Mouse (Mus musculus) left cerebral cortex, adult 2 months (tissue): ENCODE measurements around the gene Ano6. TPM values are rescaled to one million over a fixed set of nuclear protein-coding genes. Genes with fewer than 3 reads are reported as not detected.

ENCODE experiments used
- DNase-seq, 2 experiments: peaks; one replicate each; pipeline ENCODE4 v3.0.0; 2021 to 2022; ENCODE audit warnings: low spot score in 2 of 2, mixed read lengths in 1 of 2; ENCODE audit errors: extremely low spot score in 1 of 2
- H3K27ac ChIP-seq: fragments of 200-600 bp; 2 replicates; pipeline ENCODE4 v1.8.1; 2022
- H3K4me3 ChIP-seq: fragments of 200-600 bp; 2 replicates; pipeline ENCODE4 v1.8.1; 2022
- CTCF ChIP-seq: fragments of 200-600 bp; IDR thresholded peaks from 2 replicates; pipeline ENCODE4 v1.8.1; 2022; ENCODE audit warnings: antibody characterized with exemption, mild to moderate bottlenecking, moderate library complexity
- intact Hi-C: fragments of 180-260 bp; cut with DNase I; formaldehyde crosslinking; loops from one replicate; pipeline ENCODE4 v1.15.1; 2025
- total RNA-seq, 2 experiments: library from RNA; stranded (reverse); gene quantifications; 2 replicates each; pipeline ENCODE4 v1.2.3; 2021

Gene Ano6
- total RNA-seq, 2 experiments from 2014 or later: 22.6 to 24.7 TPM

- no peak overlapping the region for H3K27ac ChIP-seq
- no peak for TF ChIP-seq CTCF
- intact Hi-C loops: no loop called here
- H3K4me3 ChIP-seq: no peak overlapping the region
- DNase-seq: no peak
Observed at GRCm38 (mm10) chr15:95890368-95890767, 99.7 kb downstream of the Ano6 start.

GRCm38 (mm10) chr15:95892171-95892570 lies 101.5 kb downstream of the Ano6 start:
- no peak for TF ChIP-seq CTCF
- DNase-seq: no peak
- intact Hi-C loops: no loop called here
- Histone ChIP-seq H3K27ac (no peak overlapping the region), H3K4me3 (no peak overlapping the region)

- no peak for DNase-seq
Observed at GRCm38 (mm10) chr15:95892929-95893328, 102.3 kb downstream of the Ano6 start.

GRCm38 (mm10) chr15:95895699-95896098 lies 105.1 kb downstream of the Ano6 start:
- Histone ChIP-seq H3K27ac (no peak overlapping the region), H3K4me3 (no peak overlapping the region)
- TF ChIP-seq CTCF: no peak
- intact Hi-C loops: no loop called here
- no peak for DNase-seq

More at GRCm38 (mm10) chr15:95892929-95893328, 102.3 kb downstream of the Ano6 start:
- no peak overlapping the region for H3K4me3 ChIP-seq
- intact Hi-C loops: no loop called here
- H3K27ac ChIP-seq: no peak overlapping the region
- no peak for TF ChIP-seq CTCF

- intact Hi-C loops: no loop called here
- TF ChIP-seq CTCF: no peak
- no peak overlapping the region for H3K27ac ChIP-seq
- no peak for DNase-seq
- no peak overlapping the region for H3K4me3 ChIP-seq
Observed at GRCm38 (mm10) chr15:95897653-95898052, 107.0 kb downstream of the Ano6 start.

GRCm38 (mm10) chr15:95898438-95898837 lies 107.8 kb downstream of the Ano6 start:
- intact Hi-C loops: no loop called here
- H3K4me3 ChIP-seq: no peak overlapping the region
- no peak for DNase-seq
- no peak overlapping the region for H3K27ac ChIP-seq
- no peak for TF ChIP-seq CTCF

GRCm38 (mm10) chr15:95902396-95902795 lies 111.8 kb downstream of the Ano6 start:
- intact Hi-C loops: no loop called here
- H3K4me3 ChIP-seq: no peak overlapping the region
- H3K27ac ChIP-seq: no peak overlapping the region
- no peak for TF ChIP-seq CTCF
- DNase-seq: no peak

- H3K4me3 ChIP-seq: no peak overlapping the region
- intact Hi-C loops: no loop called here
- no peak for DNase-seq
- H3K27ac ChIP-seq: no peak overlapping the region
- no peak for TF ChIP-seq CTCF
Observed at GRCm38 (mm10) chr15:95904247-95904646, 113.6 kb downstream of the Ano6 start.

- H3K4me3 ChIP-seq: no peak overlapping the region
- intact Hi-C loops: no loop called here
- TF ChIP-seq CTCF: no peak
- no peak for DNase-seq
- H3K27ac ChIP-seq: no peak overlapping the region
Observed at GRCm38 (mm10) chr15:95906017-95906749, 115.5 kb downstream of the Ano6 start.

DNA sequence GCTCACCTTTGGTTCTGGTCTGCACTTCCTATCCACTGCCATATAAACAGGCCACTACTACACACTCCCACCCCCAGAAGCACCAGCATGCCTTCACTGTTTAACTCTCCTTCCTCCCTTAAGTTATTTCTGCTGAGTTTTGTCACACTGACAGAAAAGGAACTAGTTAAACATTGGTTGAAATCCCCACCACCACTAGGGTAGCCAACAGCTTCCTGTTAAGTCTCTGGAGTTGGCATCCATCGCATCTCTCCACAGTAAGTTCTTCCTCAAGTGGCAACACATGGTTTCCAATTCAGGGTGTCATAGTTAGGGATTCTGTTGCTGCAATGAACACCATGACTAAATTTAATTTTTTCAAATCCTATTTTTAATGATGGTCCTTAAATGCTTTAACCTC lies 116.2 kb downstream of the Ano6 start:
- H3K27ac ChIP-seq: no peak overlapping the region
- DNase-seq: no peak
- intact Hi-C loops: no loop called here
- no peak for TF ChIP-seq CTCF
- no peak overlapping the region for H3K4me3 ChIP-seq

DNA sequence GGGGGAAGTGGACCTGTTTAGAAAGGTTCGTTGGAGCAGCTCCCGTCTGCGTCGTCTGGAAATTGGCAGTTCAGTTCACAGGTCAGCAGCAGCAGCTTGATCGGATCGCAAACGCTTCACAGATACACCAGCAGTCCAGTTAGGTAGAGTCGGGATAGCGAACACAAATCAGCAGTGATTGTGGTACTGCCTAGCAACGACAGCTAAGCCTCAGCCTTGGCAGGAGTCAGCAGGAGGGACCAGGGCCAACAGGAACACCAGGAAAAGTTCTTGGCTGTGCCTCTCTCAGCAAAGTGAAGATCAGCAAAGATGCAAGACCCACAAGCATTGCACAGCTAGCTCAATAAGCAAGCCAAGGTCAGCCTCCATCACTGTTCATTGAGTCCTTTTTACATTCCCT lies 116.7 kb downstream of the Ano6 start:
- DNase-seq: peak in 1 of 2 experiments; percentile 28
- Histone ChIP-seq H3K4me3 (no peak overlapping the region), H3K27ac (no peak overlapping the region)
- intact Hi-C loops: no loop called here
- TF ChIP-seq CTCF: no peak

GRCm38 (mm10) chr15:95907909-95908308 lies 117.3 kb downstream of the Ano6 start:
- intact Hi-C loops: no loop called here

GRCm38 (mm10) chr15:95910099-95910780 lies 119.6 kb downstream of the Ano6 start:
- DNase-seq: no peak
- no peak for TF ChIP-seq CTCF
- H3K4me3 ChIP-seq: no peak overlapping the region
- H3K27ac ChIP-seq: no peak overlapping the region
- intact Hi-C loops: no loop called here

More at GRCm38 (mm10) chr15:95907909-95908308, 117.3 kb downstream of the Ano6 start:
- no peak overlapping the region for H3K4me3 ChIP-seq
- TF ChIP-seq CTCF: no peak
- DNase-seq: no peak
- H3K27ac ChIP-seq: no peak overlapping the region
